Mouse (Mus musculus) midbrain, embryonic 11.5 days (tissue): ENCODE measurements at regions not wholly inside any gene's neighbourhood (a gene's known extent, or its start where the extent isn't known, plus 50 kb on each side); places are given as distances from the start of the nearest gene placed in this dataset.

Experiments used
- ATAC-seq: fragments of 200-750 bp; cut with Nextera tagmentation; 2 replicates; pipeline ENCODE4 v1.8.0; 2017; ENCODE audit warnings: moderate TSS enrichment, moderate library complexity; ENCODE audit not compliant: low FRiP score
- DNase-seq: peaks from one replicate; pipeline ENCODE4 v3.0.0; 2015; ENCODE audit warnings: low spot score; ENCODE audit errors: missing footprints
- H3K27ac ChIP-seq: fragments of 300-500 bp; sonication (generic); 2 replicates; pipeline ENCODE4 v1.5.1; 2014; ENCODE audit warnings: low read depth, low read length
- H3K27me3 ChIP-seq: fragments of 300-500 bp; sonication (generic); 2 replicates; pipeline ENCODE4 v1.6.1; 2014; ENCODE audit warnings: mild to moderate bottlenecking, low read length, moderate library complexity, mixed read lengths; ENCODE audit not compliant: control insufficient read depth, insufficient read depth
- H3K36me3 ChIP-seq: fragments of 300-500 bp; sonication (generic); 2 replicates; pipeline ENCODE4 v1.6.1; 2014; ENCODE audit warnings: mild to moderate bottlenecking, low read length, moderate library complexity, mixed read lengths; ENCODE audit not compliant: control insufficient read depth, insufficient read depth
- H3K4me1 ChIP-seq: fragments of 300-500 bp; sonication (generic); 2 replicates; pipeline ENCODE4 v1.6.1; 2014; ENCODE audit warnings: low read length; ENCODE audit not compliant: control insufficient read depth, insufficient read depth
- H3K4me2 ChIP-seq: fragments of 300-500 bp; sonication (generic); 2 replicates; pipeline ENCODE4 v1.6.1; 2014; ENCODE audit warnings: mild to moderate bottlenecking, moderate library complexity
- H3K4me3 ChIP-seq: fragments of 300-500 bp; sonication (generic); 2 replicates; pipeline ENCODE4 v1.5.1; 2014; ENCODE audit warnings: low read depth, low read length
- H3K9ac ChIP-seq: fragments of 300-500 bp; sonication (generic); 2 replicates; pipeline ENCODE4 v1.6.1; 2014; ENCODE audit warnings: low read length
- H3K9me3 ChIP-seq: fragments of 300-500 bp; sonication (generic); 2 replicates; pipeline ENCODE4 v1.6.1; 2016; ENCODE audit warnings: low read length; ENCODE audit not compliant: control insufficient read depth
- WGBS: fragments of 180-500 bp; shearing (Covaris S2); extraction: QIAGEN DNeasy Blood & Tissue Kit; methylation state at CpG from one replicate; pipeline ENCODE4 v1.1.7; 2014; 5-methylcytosine and 5-hydroxymethylcytosine counted together

GRCm38 (mm10) chr12:8857308-8857707, 64.2 kb upstream of the Laptm4a start:
- Histone ChIP-seq H3K9ac (no peak overlapping the region), H3K4me1 (no peaks in the 10 kb centered on the region), H3K27ac (no peak overlapping the region), H3K36me3 (no peaks in the 10 kb centered on the region), H3K4me3 (no peak overlapping the region), H3K4me2 (no peak overlapping the region), H3K9me3 (no peaks in the 10 kb centered on the region), H3K27me3 (no peaks in the 10 kb centered on the region)
- ATAC-seq (no peak), DNase-seq (no peak)
- 49% methylated on average over 8 of the region's 8 CpGs for WGBS

DNA sequence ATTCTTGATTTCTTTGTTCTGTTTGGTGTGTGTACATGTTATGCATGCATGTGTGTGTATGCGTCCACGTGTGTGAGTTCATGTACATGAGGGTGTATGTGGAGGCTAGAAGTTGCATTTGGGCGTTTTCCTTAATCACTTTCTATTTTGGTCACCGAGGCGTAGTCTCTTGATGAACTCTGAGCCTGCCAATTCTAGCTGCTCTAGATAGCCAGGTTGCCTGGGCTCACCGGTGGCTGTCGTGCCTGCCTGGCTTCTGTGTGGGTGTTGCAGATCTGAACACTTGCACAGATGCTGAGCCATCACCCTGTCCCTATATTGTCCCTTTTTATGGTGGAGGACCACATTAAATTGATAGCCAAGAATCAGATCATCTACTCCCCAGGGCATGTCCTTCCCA, 62.7 kb upstream of the Laptm4a start:
- no peaks in the 10 kb centered on the region for H3K27me3 ChIP-seq
- DNase-seq: no peak
- H3K9me3 ChIP-seq: no peaks in the 10 kb centered on the region
- H3K4me3 ChIP-seq: no peak overlapping the region
- H3K9ac ChIP-seq: no peak overlapping the region
- whole genome bisulfite sequencing: 90% methylated on average over 7 of the region's 7 CpGs
- no peaks in the 10 kb centered on the region for H3K36me3 ChIP-seq
- no peaks in the 10 kb centered on the region for H3K4me1 ChIP-seq
- H3K27ac ChIP-seq: no peak overlapping the region
- no peak for ATAC-seq
- no peak overlapping the region for H3K4me2 ChIP-seq

DNA sequence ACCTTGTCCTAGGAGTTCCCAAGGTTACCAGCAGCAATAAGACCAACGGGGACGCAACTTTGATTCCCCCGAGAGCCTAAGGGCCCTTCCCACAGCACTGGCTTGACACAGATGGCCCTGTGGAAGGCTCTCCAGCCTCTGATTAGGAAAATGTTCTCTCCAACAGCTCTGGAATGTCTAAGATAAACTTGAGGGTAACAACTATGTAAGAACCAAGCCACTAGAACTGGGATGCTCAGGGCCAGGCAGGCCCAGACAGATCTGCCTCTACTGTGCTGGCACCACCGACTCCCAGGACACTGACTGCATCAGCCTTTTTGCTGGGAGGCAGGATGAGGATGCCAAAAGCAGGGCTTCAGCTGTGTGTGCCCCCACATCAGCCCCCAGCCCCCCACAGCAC, 61.9 kb upstream of the Laptm4a start:
- 84% methylated on average over 4 of the region's 4 CpGs for WGBS
- DNase-seq (no peak), ATAC-seq (no peak)
- Histone ChIP-seq H3K4me1 (no peaks in the 10 kb centered on the region), H3K9me3 (no peaks in the 10 kb centered on the region), H3K4me3 (no peak overlapping the region), H3K4me2 (no peak overlapping the region), H3K27me3 (no peaks in the 10 kb centered on the region), H3K9ac (no peak overlapping the region), H3K27ac (no peak overlapping the region), H3K36me3 (no peaks in the 10 kb centered on the region)

GRCm38 (mm10) chr12:8864830-8865229, 56.6 kb upstream of the Laptm4a start:
- no peaks in the 10 kb centered on the region for H3K36me3 ChIP-seq
- H3K27ac ChIP-seq: no peak overlapping the region
- 64% methylated on average over 3 of the region's 3 CpGs for WGBS
- DNase-seq (no peak), ATAC-seq (no peak)
- no peak overlapping the region for H3K4me3 ChIP-seq
- H3K9me3 ChIP-seq: no peaks in the 10 kb centered on the region
- H3K4me2 ChIP-seq: no peak overlapping the region
- H3K4me1 ChIP-seq: no peaks in the 10 kb centered on the region
- H3K9ac ChIP-seq: no peak overlapping the region
- H3K27me3 ChIP-seq: no peaks in the 10 kb centered on the region

GRCm38 (mm10) chr12:8865250-8865649, 56.2 kb upstream of the Laptm4a start:
- Histone ChIP-seq H3K36me3 (no peaks in the 10 kb centered on the region), H3K4me2 (no peak overlapping the region), H3K4me1 (no peaks in the 10 kb centered on the region), H3K27me3 (no peaks in the 10 kb centered on the region), H3K27ac (no peak overlapping the region), H3K4me3 (no peak overlapping the region), H3K9me3 (no peaks in the 10 kb centered on the region), H3K9ac (no peak overlapping the region)
- 55% methylated on average over 1 of the region's 1 CpGs for WGBS
- DNase-seq (no peak), ATAC-seq (no peak)

DNA sequence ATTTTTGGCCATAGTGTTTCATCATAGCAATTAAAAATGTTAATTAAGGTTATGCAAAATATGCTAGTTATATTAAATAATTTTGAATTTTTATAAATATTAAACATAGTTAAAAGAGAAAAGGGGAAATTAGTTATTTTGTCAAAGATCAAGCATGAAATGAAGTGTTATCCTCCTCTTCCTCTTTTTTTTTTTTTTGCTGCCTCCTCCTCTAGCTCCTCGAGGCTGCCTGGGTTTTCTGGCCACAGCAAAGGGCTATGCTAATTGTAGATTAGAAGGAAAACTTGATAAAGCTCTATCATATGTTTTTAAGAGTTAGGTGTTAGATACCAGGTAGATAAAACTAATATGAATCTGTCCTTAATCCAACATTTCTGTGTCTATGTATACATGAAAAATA, 54.4 kb upstream of the Laptm4a start:
- no peak overlapping the region for H3K9ac ChIP-seq
- H3K4me2 ChIP-seq: no peak overlapping the region
- ATAC-seq (no peak), DNase-seq (no peak)
- no peaks in the 10 kb centered on the region for H3K27me3 ChIP-seq
- no peaks in the 10 kb centered on the region for H3K36me3 ChIP-seq
- 56% methylated on average over 1 of the region's 1 CpGs for WGBS
- H3K9me3 ChIP-seq: no peaks in the 10 kb centered on the region
- H3K4me1 ChIP-seq: no peaks in the 10 kb centered on the region
- no peak overlapping the region for H3K27ac ChIP-seq
- no peak overlapping the region for H3K4me3 ChIP-seq

GRCm38 (mm10) chr12:8868690-8869089, 52.8 kb upstream of the Laptm4a start:
- H3K27me3 ChIP-seq: no peaks in the 10 kb centered on the region
- WGBS: 69% methylated on average over 6 of the region's 6 CpGs
- no peak overlapping the region for H3K9ac ChIP-seq
- no peak overlapping the region for H3K4me3 ChIP-seq
- H3K4me2 ChIP-seq: no peak overlapping the region
- ATAC-seq (no peak), DNase-seq (no peak)
- H3K4me1 ChIP-seq: no peaks in the 10 kb centered on the region
- H3K27ac ChIP-seq: no peak overlapping the region
- H3K36me3 ChIP-seq: no peaks in the 10 kb centered on the region
- no peaks in the 10 kb centered on the region for H3K9me3 ChIP-seq

GRCm38 (mm10) chr12:8869190-8869589, 52.3 kb upstream of the Laptm4a start:
- DNase-seq: no peak
- Histone ChIP-seq H3K4me3 (no peak overlapping the region), H3K36me3 (no peaks in the 10 kb centered on the region), H3K9me3 (no peaks in the 10 kb centered on the region), H3K27ac (no peak overlapping the region), H3K9ac (no peak overlapping the region), H3K27me3 (no peaks in the 10 kb centered on the region), H3K4me2 (no peak overlapping the region), H3K4me1 (no peaks in the 10 kb centered on the region)
- no peak for ATAC-seq
- 62% methylated on average over 1 of the region's 1 CpGs for WGBS
